Mouse (Mus musculus): ENCODE measurements around the gene Slc4a5.

DNA sequence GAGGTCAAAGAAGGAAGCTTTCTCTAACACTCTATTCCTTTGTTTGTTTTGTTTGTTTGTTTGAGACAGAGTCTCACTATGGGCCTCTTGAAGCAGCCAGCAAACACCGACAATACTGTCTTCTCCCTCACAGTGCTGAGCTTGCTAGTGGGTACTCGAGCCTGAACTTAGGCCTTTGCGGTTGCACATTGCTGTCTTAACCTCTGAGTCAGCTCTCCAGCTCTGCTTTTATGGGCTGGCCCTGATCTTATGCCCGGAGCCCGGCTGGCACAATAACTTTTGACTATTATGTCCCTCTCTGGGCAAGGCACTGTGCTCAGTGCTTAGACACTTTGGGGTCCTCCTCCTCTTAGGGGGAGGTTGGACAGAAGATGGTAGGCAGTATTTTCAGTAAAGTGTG, 49.8 kb upstream of the Slc4a5 start:
- TF ChIP-seq CHD2 (IDR thresholded peaks at IDR 0.05; ENCODE audit: low read depth, low read length) (no peak), ZC3H11A (IDR thresholded peaks at IDR 0.05; ENCODE audit: borderline replicate concordance, low read depth, low read length) (no peak)

Measured in ES-E14 (cell line).